ENCODE assay signal across 9 mouse cellular contexts in genomic region chr16:20424226-20424663, GRCm38 (mm10). TPM values are rescaled to one million over a fixed set of nuclear protein-coding genes. Genes with fewer than 3 reads are reported as not detected.
A peak's percentile ranks its signal among the peaks of the same experiment; 100 is the strongest.
DNase-seq lines count a peak whose midpoint lies in the region; ATAC-seq lines count a peak whose summit lies in the region.
"Had no signal": no experiment of that assay in that cellular context is flagged by ENCODE, and none has a peak within 500 bp of the region (broad histone marks: within the 10 kb centered on the region; RNA-seq: fewer than 3 reads in every experiment).

No protein-coding gene starts in this region.

- no peak overlapping the region for H3K9ac ChIP-seq in limb, embryonic 13.5 days
- peak overlapping the region; percentile 10; the same call in 1 of the 2 replicates for H3K9ac ChIP-seq in heart, embryonic 16.5 days (ENCODE audit: low read length)
- no peak overlapping the region for H3K9ac ChIP-seq in midbrain, embryonic 16.5 days (ENCODE audit: low read depth, low read length)

- H3K27me3 ChIP-seq in limb, embryonic 13.5 days = no peaks in the 10 kb centered on the region
- no peaks in the 10 kb centered on the region for H3K27me3 ChIP-seq in limb, embryonic 10.5 days (ENCODE audit: low read depth, poor library complexity, severe bottlenecking)
- no peaks in the 10 kb centered on the region for H3K27me3 ChIP-seq in heart, embryonic 16.5 days (ENCODE audit: control insufficient read depth, insufficient read depth, low read length)
- no peaks in the 10 kb centered on the region for H3K27me3 ChIP-seq in midbrain, embryonic 16.5 days (ENCODE audit: control insufficient read depth, insufficient read depth, low read depth, low read length)

- H3K36me3 ChIP-seq in limb, embryonic 13.5 days = peaks cover 21% of the 10 kb centered on the region
- H3K36me3 ChIP-seq in limb, embryonic 10.5 days = peaks cover 20% of the 10 kb centered on the region
- H3K36me3 ChIP-seq in heart, embryonic 16.5 days (ENCODE audit: control insufficient read depth, insufficient read depth) = peaks cover 9% of the 10 kb centered on the region
- H3K36me3 ChIP-seq in midbrain, embryonic 16.5 days (ENCODE audit: control insufficient read depth, insufficient read depth, low read length) = 0 out of 2 replicates have a peak, but pooled peaks cover 3% of the 10 kb centered on the region

- H3K4me2 ChIP-seq in limb, embryonic 13.5 days (replicated peaks) = peak overlapping the region; percentile 77; the same call in 1 of the 2 replicates
- H3K4me2 ChIP-seq in heart, embryonic 16.5 days (ENCODE audit: low read depth, low read length) = peak overlapping the region; percentile 66
- peak overlapping the region; percentile 77 for H3K4me2 ChIP-seq in midbrain, embryonic 16.5 days (ENCODE audit: low read length)

- no peak overlapping the region for H3K27ac ChIP-seq in limb, embryonic 13.5 days
- H3K27ac ChIP-seq in limb, embryonic 10.5 days = no peak overlapping the region
- H3K27ac ChIP-seq in heart, embryonic 16.5 days (ENCODE audit: low read length) = peak overlapping the region; percentile 56
- no peak overlapping the region for H3K27ac ChIP-seq in midbrain, embryonic 16.5 days (ENCODE audit: low read length)

- no peak for ATAC-seq in limb, embryonic 13.5 days (ENCODE audit: low FRiP score, low read depth)
- no peak for ATAC-seq in heart, embryonic 16.5 days (replicated peaks; ENCODE audit: extremely low read depth, insufficient read depth, low FRiP score)
- no peak for ATAC-seq in midbrain, embryonic 16.5 days
- ATAC-seq: activated CD4-positive, CD25-positive, alpha-beta regulatory T cell, adult 4 months had no signal

- H3K4me1 ChIP-seq in limb, embryonic 13.5 days = peaks cover 15% of the 10 kb centered on the region
- peaks cover 11% of the 10 kb centered on the region for H3K4me1 ChIP-seq in limb, embryonic 10.5 days
- H3K4me1 ChIP-seq in heart, embryonic 16.5 days (ENCODE audit: control insufficient read depth, insufficient read depth, low read length) = peaks cover 20% of the 10 kb centered on the region
- H3K4me1 ChIP-seq in midbrain, embryonic 16.5 days (ENCODE audit: control insufficient read depth, insufficient read depth, low read length) = peaks cover 22% of the 10 kb centered on the region

- no peaks in the 10 kb centered on the region for H3K9me3 ChIP-seq in limb, embryonic 13.5 days
- no peaks in the 10 kb centered on the region for H3K9me3 ChIP-seq in limb, embryonic 10.5 days (replicated peaks)
- H3K9me3 ChIP-seq in heart, embryonic 16.5 days (replicated peaks; ENCODE audit: control insufficient read depth, low read length) = no peaks in the 10 kb centered on the region
- H3K9me3 ChIP-seq in midbrain, embryonic 16.5 days (replicated peaks; ENCODE audit: control insufficient read depth, low read length, poor library complexity, severe bottlenecking) = no peaks in the 10 kb centered on the region

- DNase-seq in limb, embryonic 10.5 days (ENCODE audit: low spot score) = no peak
- DNase-seq in c-Kit-negative CD71-positive TER-119-positive erythroid progenitor cells, embryonic 14.5 days (ENCODE audit: low read depth, low spot score) = peak; percentile 24
- DNase-seq in frontal cortex, postnatal 10 days (ENCODE audit: low spot score in 2 of 2) = no peak
- no peak for DNase-seq in T-cell, adult 2 months (ENCODE audit: low spot score)
- DNase-seq in retina, postnatal 1 day = no peak

- no peak overlapping the region for H3K4me3 ChIP-seq in limb, embryonic 13.5 days
- no peak overlapping the region for H3K4me3 ChIP-seq in limb, embryonic 10.5 days
- peak overlapping the region; percentile 81 for H3K4me3 ChIP-seq in heart, embryonic 16.5 days (ENCODE audit: low read length)
- H3K4me3 ChIP-seq in midbrain, embryonic 16.5 days (ENCODE audit: low read depth, low read length) = no peak overlapping the region

- WGBS in limb, embryonic 13.5 days = 86% methylated on average over 7 of the region's 7 CpGs
- 88% methylated on average over 7 of the region's 7 CpGs for WGBS in limb, embryonic 10.5 days
- WGBS in heart, embryonic 16.5 days = 45% methylated on average over 7 of the region's 7 CpGs
- WGBS in midbrain, embryonic 16.5 days = 85% methylated on average over 7 of the region's 7 CpGs

RNA-seq across cellular contexts. Expression of gene Abcc5, which starts 1.9 kb away (rescaled TPM):
- 86.9 and 100 TPM in 2 replicates for polyA plus RNA-seq in limb, embryonic 13.5 days (2015; fragmentation: Nextera tagmentation; extraction: Ambion mirVana)
- 47.9 and 62.0 TPM in 2 replicates for polyA plus RNA-seq in limb, embryonic 10.5 days (2016; fragmentation: Nextera tagmentation; extraction: Ambion mirVana)
- polyA plus RNA-seq in heart, embryonic 16.5 days (2015; fragmentation: Nextera tagmentation; extraction: Ambion mirVana) = 54.0 and 64.1 TPM in 2 replicates
- polyA plus RNA-seq in midbrain, embryonic 16.5 days (2015; fragmentation: Nextera tagmentation; extraction: Ambion mirVana) = 168 and 180 TPM in 2 replicates
